Mouse (Mus musculus): ENCODE measurements around the gene Hace1. TPM values are rescaled to one million over a fixed set of nuclear protein-coding genes. Genes with fewer than 3 reads are reported as not detected.
A peak's percentile ranks its signal among the peaks of the same experiment; 100 is the strongest.
"Not testable (repeated sequence)": the region's sequence is repeated elsewhere in the genome, so short reads cannot be mapped to it uniquely, and the experiment has no call there.

Gene Hace1
- 22.9 and 27.4 TPM in 2 replicates for polyA plus RNA-seq (2014; fragmentation: Nextera tagmentation; extraction: Ambion mirVana)

GRCm38 (mm10) chr10:45577731-45578297 lies at the start of gene Hace1:
TSS of gene Hace1 (plus strand) at chr10:45577829.
- Histone ChIP-seq H3K4me3 (ENCODE audit: low read depth, low read length) (peak within 1 kb of the TSS; percentile 57), H3K4me1 (replicated peaks; ENCODE audit: control insufficient read depth, insufficient read depth, low read length) (no peaks in the 10 kb centered on the region), H3K27ac (ENCODE audit: low read depth, low read length) (peak within 1 kb of the TSS; percentile 85), H3K4me2 (replicated peaks; ENCODE audit: low read depth, low read length) (peak within 1 kb of the TSS; percentile 49), H3K9me3 (ENCODE audit: control insufficient read depth, low read length) (no peaks in the 10 kb centered on the region), H3K27me3 (ENCODE audit: control insufficient read depth, insufficient read depth, low read length) (no peaks in the 10 kb centered on the region), H3K9ac (ENCODE audit: low read depth, low read length) (peak within 1 kb of the TSS; percentile 88), H3K36me3 (ENCODE audit: control insufficient read depth, insufficient read depth, low read length) (no peaks in the 10 kb centered on the region)
- DNase-seq (ENCODE audit: low spot score) (peak; percentile 93), ATAC-seq (ENCODE audit: low FRiP score) (peak; percentile 97)
- WGBS: under 1% methylated on average over 44 of the region's 79 CpGs

GRCm38 (mm10) chr10:45537334-45537733 lies 40.3 kb upstream of the Hace1 start:
- not testable (repeated sequence) for ATAC-seq (ENCODE audit: low FRiP score); H3K36me3 ChIP-seq (ENCODE audit: control insufficient read depth, insufficient read depth, low read length); H3K9ac ChIP-seq (ENCODE audit: low read depth, low read length); H3K9me3 ChIP-seq (ENCODE audit: control insufficient read depth, low read length); H3K27ac ChIP-seq (ENCODE audit: low read depth, low read length); H3K4me2 ChIP-seq (replicated peaks; ENCODE audit: low read depth, low read length); DNase-seq (ENCODE audit: low spot score); H3K27me3 ChIP-seq (ENCODE audit: control insufficient read depth, insufficient read depth, low read length); H3K4me1 ChIP-seq (replicated peaks; ENCODE audit: control insufficient read depth, insufficient read depth, low read length); H3K4me3 ChIP-seq (ENCODE audit: low read depth, low read length)
- WGBS: 93% methylated on average over 16 of the region's 16 CpGs

- H3K4me2 ChIP-seq (replicated peaks; ENCODE audit: low read depth, low read length): no peak overlapping the region
- no peaks in the 10 kb centered on the region for H3K36me3 ChIP-seq (ENCODE audit: control insufficient read depth, insufficient read depth, low read length)
- no peak for DNase-seq (ENCODE audit: low spot score)
- H3K4me1 ChIP-seq (replicated peaks; ENCODE audit: control insufficient read depth, insufficient read depth, low read length): no peaks in the 10 kb centered on the region
- no peak overlapping the region for H3K27ac ChIP-seq (ENCODE audit: low read depth, low read length)
- H3K27me3 ChIP-seq (ENCODE audit: control insufficient read depth, insufficient read depth, low read length): no peaks in the 10 kb centered on the region
- no peak for ATAC-seq (ENCODE audit: low FRiP score)
- H3K9ac ChIP-seq (ENCODE audit: low read depth, low read length): no peak overlapping the region
- WGBS: 60% methylated on average over 2 of the region's 2 CpGs
- no peaks in the 10 kb centered on the region for H3K9me3 ChIP-seq (ENCODE audit: control insufficient read depth, low read length)
- H3K4me3 ChIP-seq (ENCODE audit: low read depth, low read length): no peak overlapping the region
Observed at GRCm38 (mm10) chr10:45542726-45543125, 34.9 kb upstream of the Hace1 start.

GRCm38 (mm10) chr10:45546799-45547198 lies 30.8 kb upstream of the Hace1 start:
- no peak overlapping the region for H3K27ac ChIP-seq (ENCODE audit: low read depth, low read length)
- H3K4me2 ChIP-seq (replicated peaks; ENCODE audit: low read depth, low read length): no peak overlapping the region
- H3K4me3 ChIP-seq (ENCODE audit: low read depth, low read length): no peak overlapping the region
- H3K9me3 ChIP-seq (ENCODE audit: control insufficient read depth, low read length): no peaks in the 10 kb centered on the region
- ATAC-seq (ENCODE audit: low FRiP score): no peak
- H3K9ac ChIP-seq (ENCODE audit: low read depth, low read length): no peak overlapping the region
- 47% methylated on average over 7 of the region's 7 CpGs for WGBS
- no peaks in the 10 kb centered on the region for H3K27me3 ChIP-seq (ENCODE audit: control insufficient read depth, insufficient read depth, low read length)
- H3K4me1 ChIP-seq (replicated peaks; ENCODE audit: control insufficient read depth, insufficient read depth, low read length): no peaks in the 10 kb centered on the region
- no peaks in the 10 kb centered on the region for H3K36me3 ChIP-seq (ENCODE audit: control insufficient read depth, insufficient read depth, low read length)
- DNase-seq (ENCODE audit: low spot score): peak; percentile 68

- Histone ChIP-seq H3K27ac (ENCODE audit: low read depth, low read length) (peak overlapping the region; percentile 85), H3K9me3 (ENCODE audit: control insufficient read depth, low read length) (no peaks in the 10 kb centered on the region), H3K4me1 (replicated peaks; ENCODE audit: control insufficient read depth, insufficient read depth, low read length) (no peaks in the 10 kb centered on the region), H3K4me2 (replicated peaks; ENCODE audit: low read depth, low read length) (peak overlapping the region; percentile 49), H3K36me3 (ENCODE audit: control insufficient read depth, insufficient read depth, low read length) (no peaks in the 10 kb centered on the region), H3K9ac (ENCODE audit: low read depth, low read length) (peak overlapping the region; percentile 88), H3K27me3 (ENCODE audit: control insufficient read depth, insufficient read depth, low read length) (no peaks in the 10 kb centered on the region), H3K4me3 (ENCODE audit: low read depth, low read length) (peak overlapping the region; percentile 57)
- 0% methylated on average over 23 of the region's 23 CpGs for WGBS
- DNase-seq (ENCODE audit: low spot score): peak; percentile 67
- ATAC-seq (ENCODE audit: low FRiP score): peak; percentile 90
Observed at GRCm38 (mm10) chr10:45578298-45578821, 731 bp downstream of the Hace1 start.

- Histone ChIP-seq H3K9ac (ENCODE audit: low read depth, low read length) (no peak overlapping the region), H3K9me3 (ENCODE audit: control insufficient read depth, low read length) (no peaks in the 10 kb centered on the region), H3K27ac (ENCODE audit: low read depth, low read length) (no peak overlapping the region), H3K36me3 (ENCODE audit: control insufficient read depth, insufficient read depth, low read length) (no peaks in the 10 kb centered on the region), H3K4me2 (replicated peaks; ENCODE audit: low read depth, low read length) (no peak overlapping the region), H3K27me3 (ENCODE audit: control insufficient read depth, insufficient read depth, low read length) (no peaks in the 10 kb centered on the region), H3K4me3 (ENCODE audit: low read depth, low read length) (no peak overlapping the region), H3K4me1 (replicated peaks; ENCODE audit: control insufficient read depth, insufficient read depth, low read length) (no peaks in the 10 kb centered on the region)
- DNase-seq (ENCODE audit: low spot score): no peak
- WGBS: 91% methylated on average over 1 of the region's 1 CpGs
- ATAC-seq (ENCODE audit: low FRiP score): no peak
Observed at GRCm38 (mm10) chr10:45583310-45583709, 5.7 kb downstream of the Hace1 start.

GRCm38 (mm10) chr10:45583829-45584228 lies 6.2 kb downstream of the Hace1 start:
- Histone ChIP-seq H3K4me2 (replicated peaks; ENCODE audit: low read depth, low read length) (no peak overlapping the region), H3K4me3 (ENCODE audit: low read depth, low read length) (no peak overlapping the region), H3K9ac (ENCODE audit: low read depth, low read length) (no peak overlapping the region), H3K9me3 (ENCODE audit: control insufficient read depth, low read length) (no peaks in the 10 kb centered on the region), H3K36me3 (ENCODE audit: control insufficient read depth, insufficient read depth, low read length) (no peaks in the 10 kb centered on the region), H3K27ac (ENCODE audit: low read depth, low read length) (no peak overlapping the region), H3K27me3 (ENCODE audit: control insufficient read depth, insufficient read depth, low read length) (no peaks in the 10 kb centered on the region), H3K4me1 (replicated peaks; ENCODE audit: control insufficient read depth, insufficient read depth, low read length) (no peaks in the 10 kb centered on the region)
- DNase-seq (ENCODE audit: low spot score): no peak
- ATAC-seq (ENCODE audit: low FRiP score): no peak
- 97% methylated on average over 6 of the region's 6 CpGs for whole genome bisulfite sequencing

GRCm38 (mm10) chr10:45584311-45585102 lies 6.9 kb downstream of the Hace1 start:
- 0 out of 2 replicates have a peak, but pooled peaks have one; percentile 40 for ATAC-seq (ENCODE audit: low FRiP score)
- Histone ChIP-seq H3K36me3 (ENCODE audit: control insufficient read depth, insufficient read depth, low read length) (no peaks in the 10 kb centered on the region), H3K4me3 (ENCODE audit: low read depth, low read length) (no peak overlapping the region), H3K27me3 (ENCODE audit: control insufficient read depth, insufficient read depth, low read length) (no peaks in the 10 kb centered on the region), H3K9ac (ENCODE audit: low read depth, low read length) (no peak overlapping the region), H3K27ac (ENCODE audit: low read depth, low read length) (no peak overlapping the region), H3K4me1 (replicated peaks; ENCODE audit: control insufficient read depth, insufficient read depth, low read length) (no peaks in the 10 kb centered on the region), H3K4me2 (replicated peaks; ENCODE audit: low read depth, low read length) (no peak overlapping the region), H3K9me3 (ENCODE audit: control insufficient read depth, low read length) (no peaks in the 10 kb centered on the region)
- DNase-seq (ENCODE audit: low spot score): no peak
- 93% methylated on average over 12 of the region's 12 CpGs for WGBS

All from hindbrain, embryonic 11.5 days (tissue).